Mouse (Mus musculus): Measurements from ENCODE around the gene Pitpnm1.
"Not testable (repeated sequence)": the region's sequence is repeated elsewhere in the genome, so short reads cannot be mapped to it uniquely, and the experiment has no call there.

DNA sequence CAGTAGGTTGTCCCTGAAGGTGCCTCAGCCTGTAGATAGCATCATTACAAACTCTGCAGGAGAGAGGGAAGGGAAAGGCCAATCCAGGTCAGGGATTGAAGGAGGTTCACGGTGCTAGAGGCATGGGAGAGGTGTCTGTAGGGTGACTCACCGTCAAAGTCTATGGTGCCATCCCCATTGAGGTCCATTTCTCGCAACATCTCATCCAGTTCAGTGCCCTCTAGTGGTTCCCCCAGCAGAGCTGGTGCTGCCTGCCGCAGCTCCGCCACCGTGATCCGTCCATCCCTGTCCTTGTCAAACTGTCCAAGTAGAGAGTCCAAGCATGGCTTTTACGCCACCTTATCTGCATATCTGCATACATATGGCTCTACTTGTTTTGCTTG lies 36.2 kb downstream of the Pitpnm1 start:
- peak; percentile 61 for TF ChIP-seq CTCF (IDR thresholded peaks at IDR 0.05)
- not testable (repeated sequence) for TF ChIP-seq EP300 (IDR thresholded peaks at IDR 0.05)

Data from lung, postnatal 0 days (tissue).